Mouse (Mus musculus): Measurements from ENCODE around the gene Acss2. TPM values are rescaled to one million over a fixed set of nuclear protein-coding genes. Genes with fewer than 3 reads are reported as not detected.
A peak's percentile ranks its signal among the peaks of the same experiment; 100 is the strongest.

Gene Acss2
- 10 to 100 TPM; 30.8 to 32.1 TPM for total RNA-seq (2021)
- long read RNA-seq, experiment 1, transcript Acss2-203 (19 exons, 2,145 nt) = major isoform, 26 of 46 reads
- long read RNA-seq, experiment 1, partial matches to known transcripts = 1 of 46 reads
- long read RNA-seq, experiment 1, other reads (novel, unspliced or antisense) = 16 of 46 reads
- long read RNA-seq, experiment 2, transcript Acss2-201 (18 exons, 2,931 nt) = minor isoform, 19 of 71 reads
- long read RNA-seq, experiment 2, transcript Acss2-203 (19 exons, 2,145 nt) = major isoform, 35 of 71 reads
- long read RNA-seq, experiment 2, partial matches to known transcripts = 4 of 71 reads
- long read RNA-seq, experiment 2, other reads (novel, unspliced or antisense) = 12 of 71 reads

GRCm38 (mm10) chr2:155517455-155518423, at the start of gene Acss2, which contains the start of gene Ggt7:
Gene Acss2 (plus strand): TSS chr2:155517948.
Gene Ggt7 (minus strand): TSS chr2:155518237.
- DNase-seq (ENCODE audit: low spot score in 2 of 2) = peak; percentile 89 to 98

- DNase-seq (ENCODE audit: low spot score in 2 of 2) = peak; percentile 29 to 37
These were observed 44.8 kb upstream of the Acss2 start for GRCm38 (mm10) chr2:155472671-155473569.

GRCm38 (mm10) chr2:155473570-155474088, 44.1 kb upstream of the Acss2 start, which contains the start of gene Ncoa6:
Gene Ncoa6 (minus strand): TSS chr2:155473894.
- peak; percentile 53 to 74 for DNase-seq (ENCODE audit: low spot score in 2 of 2)

GRCm38 (mm10) chr2:155482021-155482420, 35.7 kb upstream of the Acss2 start:
- DNase-seq (ENCODE audit: low spot score in 2 of 2) = peak in 1 of 2 experiments; percentile 56

GRCm38 (mm10) chr2:155490998-155491397, 26.8 kb upstream of the Acss2 start:
- no peak for DNase-seq (ENCODE audit: low spot score in 2 of 2)

GRCm38 (mm10) chr2:155502596-155502995, 15.2 kb upstream of the Acss2 start:
- no peak for DNase-seq (ENCODE audit: low spot score in 2 of 2)

- DNase-seq (ENCODE audit: low spot score in 2 of 2) = no peak
These were observed 13.1 kb upstream of the Acss2 start for GRCm38 (mm10) chr2:155504440-155505355.

- DNase-seq (ENCODE audit: low spot score in 2 of 2) = no peak
These were observed 11.9 kb upstream of the Acss2 start for GRCm38 (mm10) chr2:155505811-155506210.

GRCm38 (mm10) chr2:155507721-155508470, 9.9 kb upstream of the Acss2 start:
- DNase-seq (ENCODE audit: low spot score in 2 of 2) = no peak

- no peak for DNase-seq (ENCODE audit: low spot score in 2 of 2)
These were observed 5.3 kb upstream of the Acss2 start for GRCm38 (mm10) chr2:155512479-155512878.

- no peak for DNase-seq (ENCODE audit: low spot score in 2 of 2)
These were observed 4.2 kb upstream of the Acss2 start for GRCm38 (mm10) chr2:155513543-155513942.

GRCm38 (mm10) chr2:155514666-155515065, 3.1 kb upstream of the Acss2 start:
- peak; percentile 67 to 71 for DNase-seq (ENCODE audit: low spot score in 2 of 2)

GRCm38 (mm10) chr2:155515941-155516340, 1.8 kb upstream of the Acss2 start:
- peak in 1 of 2 experiments; percentile 51 for DNase-seq (ENCODE audit: low spot score in 2 of 2)

GRCm38 (mm10) chr2:155518531-155519270, 953 bp downstream of the Acss2 start:
- DNase-seq (ENCODE audit: low spot score in 2 of 2) = no peak

- DNase-seq (ENCODE audit: low spot score in 2 of 2) = no peak
These were observed 6.0 kb downstream of the Acss2 start for GRCm38 (mm10) chr2:155523706-155524105.

- no peak for DNase-seq (ENCODE audit: low spot score in 2 of 2)
These were observed 6.6 kb downstream of the Acss2 start for GRCm38 (mm10) chr2:155524378-155524777.

- no peak for DNase-seq (ENCODE audit: low spot score in 2 of 2)
These were observed 9.6 kb downstream of the Acss2 start for GRCm38 (mm10) chr2:155527367-155527766.

GRCm38 (mm10) chr2:155536292-155536691, 18.5 kb downstream of the Acss2 start:
- DNase-seq (ENCODE audit: low spot score in 2 of 2) = no peak
